23 mouse cellular contexts compared by ENCODE assay signal in the genomic region with DNA sequence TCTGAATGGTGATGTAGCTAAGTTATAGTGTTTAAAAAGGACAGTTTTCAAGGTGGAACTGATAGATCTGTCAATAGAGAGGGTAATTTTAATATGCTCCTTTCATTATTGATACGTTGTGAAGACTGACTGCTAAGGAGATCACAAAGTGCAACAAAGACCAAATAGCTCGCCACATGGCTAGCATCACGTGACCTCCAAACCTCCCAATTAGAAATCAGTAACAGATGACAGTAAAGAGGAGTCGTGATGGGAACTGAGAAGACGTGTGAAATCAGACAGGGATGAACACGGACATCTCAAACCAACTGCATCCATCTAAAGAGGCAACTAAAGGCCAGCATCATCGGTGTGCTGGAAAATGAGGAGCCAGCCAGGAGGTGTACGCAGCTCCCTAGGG. TPM values are rescaled to one million over a fixed set of nuclear protein-coding genes. Genes with fewer than 3 reads are reported as not detected.
"Had no signal": no experiment of that assay in that cellular context is flagged by ENCODE, and none has a peak within 500 bp of the region (broad histone marks: within the 10 kb centered on the region; RNA-seq: fewer than 3 reads in every experiment).

No protein-coding gene starts in this region.

- H3K36me3 ChIP-seq: kidney, embryonic 15.5 days; limb, embryonic 12.5 days; limb, embryonic 15.5 days; neural tube, embryonic 12.5 days; neural tube, embryonic 15.5 days had no signal

- ATAC-seq: liver, postnatal 0 days; lung, postnatal 0 days had no signal

- H3K27me3 ChIP-seq: kidney, embryonic 15.5 days; limb, embryonic 12.5 days; limb, embryonic 15.5 days; neural tube, embryonic 12.5 days; neural tube, embryonic 15.5 days had no signal

- H3K9me3 ChIP-seq: kidney, embryonic 15.5 days; limb, embryonic 15.5 days; neural tube, embryonic 12.5 days; neural tube, embryonic 15.5 days had no signal

- H3K4me2 ChIP-seq: kidney, embryonic 15.5 days; limb, embryonic 12.5 days; limb, embryonic 15.5 days; liver, embryonic 11.5 days; lung, embryonic 14.5 days; neural tube, embryonic 12.5 days; neural tube, embryonic 15.5 days had no signal

- H3K9ac ChIP-seq: kidney, embryonic 15.5 days; limb, embryonic 12.5 days; limb, embryonic 15.5 days; liver, embryonic 14.5 days; liver, postnatal 0 days; lung, embryonic 14.5 days; neural tube, embryonic 12.5 days; neural tube, embryonic 15.5 days had no signal

- H3K4me1 ChIP-seq: kidney, embryonic 15.5 days; limb, embryonic 15.5 days; neural tube, embryonic 12.5 days; neural tube, embryonic 15.5 days had no signal

- H3K27ac ChIP-seq: kidney, embryonic 15.5 days; left cerebral cortex, adult 2 months; limb, embryonic 12.5 days; limb, embryonic 15.5 days; liver, embryonic 14.5 days; macrophage; neural tube, embryonic 12.5 days; neural tube, embryonic 15.5 days; stomach, postnatal 0 days had no signal

- H3K4me3 ChIP-seq: kidney, embryonic 15.5 days; left cerebral cortex, adult 2 months; limb, embryonic 12.5 days; limb, embryonic 15.5 days; neural tube, embryonic 12.5 days; neural tube, embryonic 15.5 days had no signal

- DNase-seq: kidney, adult 8-10 months; kidney, postnatal 10 days; kidney, postnatal 36 days; layer of hippocampus, postnatal 36 days; liver, postnatal 0 days; lung, embryonic 14.5 days; midbrain, embryonic 14.5 days; right cerebral cortex, adult 18-20 months; right cerebral cortex, postnatal 14 days; right cerebral cortex, postnatal 4 days; thymus, adult 18-20 months; thymus, postnatal 4 days had no signal

RNA-seq across cellular contexts. Expression of a gene that starts 15.6 kb away (rescaled TPM):
- polyA plus RNA-seq: macrophage had no signal
